Mouse (Mus musculus) megakaryocyte, adult 5-6 weeks (primary cell): Measurements from ENCODE around the gene Nsun2. TPM values are rescaled to one million over a fixed set of nuclear protein-coding genes. Genes with fewer than 3 reads are reported as not detected.
"Not testable (repeated sequence)": the region's sequence is repeated elsewhere in the genome, so short reads cannot be mapped to it uniquely, and the experiment has no call there.

Experiments used
- ATAC-seq: 2 replicates; pipeline ENCODE4 v1.8.0; 2016; ENCODE audit warnings: mild to moderate bottlenecking, inconsistent platforms; ENCODE audit not compliant: poor library complexity, severe bottlenecking
- total RNA-seq, 2 experiments: library from RNA; stranded (forward) in 1 of 2; stranded (reverse) in 1 of 2; fragments of 153-499, 151-499 nt in 1 of 2; fragments of 221-1000, 200-1000 nt in 1 of 2; gene quantifications; 2 replicates each; pipeline versions ENCODE4 v1.2.3 to v1.2.4; 2015 to 2017

The Nsun2 gene
- total RNA-seq, 2 experiments from 2014 or later: 32.6 to 61.7 TPM

DNA sequence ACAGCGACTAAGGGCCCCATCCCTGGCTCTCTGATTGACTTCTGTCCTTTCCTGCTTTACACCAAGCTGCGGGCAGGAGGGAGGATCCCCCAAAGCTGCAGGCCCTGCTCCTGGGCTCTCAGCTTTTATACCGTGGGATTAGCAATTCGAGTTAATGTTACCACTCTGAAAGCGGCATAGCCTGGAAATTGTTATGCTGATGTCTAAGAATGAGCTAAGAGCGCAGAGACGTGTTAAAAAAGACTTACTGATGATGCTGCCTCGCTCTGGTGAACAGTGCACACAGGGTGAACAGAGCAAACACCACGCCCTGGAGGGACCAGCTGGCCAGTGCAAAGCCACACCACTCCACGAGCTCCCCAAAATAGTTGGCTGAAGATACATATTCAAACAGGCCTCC lies 52.8 kb downstream of the Nsun2 start:
- ATAC-seq: no peak

DNA sequence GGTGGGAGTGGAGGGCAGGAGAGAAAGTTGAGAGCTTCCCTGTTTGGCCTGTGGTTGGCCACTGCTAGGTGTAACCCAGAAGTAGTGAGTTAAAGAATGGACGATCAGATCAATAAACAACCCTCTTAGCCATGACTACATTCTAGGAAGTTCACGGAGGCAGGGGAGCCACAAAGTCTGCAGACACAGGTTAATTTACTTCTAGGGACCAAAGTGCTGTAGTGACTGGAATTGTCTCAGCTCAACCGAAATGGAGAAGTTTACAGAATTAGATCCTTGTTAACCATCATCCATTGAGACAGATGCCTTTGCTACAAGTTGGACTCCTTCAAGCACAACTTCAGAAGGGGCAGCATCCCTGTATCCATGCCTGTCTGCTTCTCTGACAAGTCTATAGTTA lies 54.3 kb downstream of the Nsun2 start:
- no peak for ATAC-seq

DNA sequence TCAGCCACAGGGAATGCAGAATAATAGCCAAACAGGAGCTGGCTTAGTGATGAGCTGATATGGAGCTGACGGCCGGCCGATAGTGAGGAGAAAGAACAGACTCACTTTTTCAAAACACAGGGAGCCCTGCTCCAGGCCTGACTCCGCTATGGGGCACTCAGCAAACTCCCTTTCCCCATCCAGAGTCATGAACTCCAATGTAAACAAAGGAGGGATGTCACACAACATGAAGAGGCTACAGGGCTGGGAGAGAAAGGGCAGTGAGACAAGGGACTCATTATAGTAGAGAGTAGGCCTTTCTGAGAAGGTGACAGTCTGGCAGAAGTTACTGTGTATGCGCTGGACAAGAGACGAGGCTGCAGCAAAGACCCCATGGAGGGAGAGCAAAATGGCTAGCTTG lies 54.7 kb downstream of the Nsun2 start:
- no peak for ATAC-seq

DNA sequence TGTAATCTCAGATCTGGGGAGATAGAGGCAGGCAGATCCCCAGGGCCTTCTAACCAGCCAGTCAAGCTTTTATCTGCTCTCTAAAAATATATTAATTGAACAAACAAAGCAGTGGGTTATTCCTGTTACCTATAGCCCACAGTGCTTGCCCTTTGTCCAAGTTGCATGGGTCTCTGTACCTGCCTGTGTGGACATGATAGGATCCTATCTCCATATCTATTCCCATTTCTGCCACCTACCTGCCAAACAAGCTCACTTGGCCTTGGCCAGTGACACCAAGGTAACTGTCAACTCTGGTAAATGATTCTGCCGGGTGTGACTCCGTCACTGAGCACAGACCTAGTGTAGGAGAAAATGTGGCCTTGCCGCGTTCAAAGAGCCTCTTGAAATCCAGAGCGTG lies 57.8 kb downstream of the Nsun2 start:
- no peak for ATAC-seq

DNA sequence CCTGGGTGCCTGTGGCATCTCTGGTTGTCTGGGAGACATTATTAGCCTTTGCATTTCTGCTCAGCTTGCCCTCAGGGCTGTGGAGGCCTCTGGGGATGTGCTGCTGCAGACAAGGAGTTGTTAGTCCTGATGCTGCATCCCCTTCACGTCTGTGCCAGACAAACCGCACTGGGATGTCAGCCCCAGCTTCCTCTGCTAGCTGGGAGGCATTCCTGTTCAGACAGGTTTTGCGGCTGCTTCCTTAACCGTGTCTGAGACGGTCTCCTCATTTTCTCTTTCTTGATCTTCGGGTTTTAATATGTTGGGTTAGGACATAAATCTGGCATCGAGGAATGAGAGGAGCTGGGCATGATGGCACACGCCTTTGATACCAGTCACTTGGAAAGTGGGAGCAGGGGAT lies 58.7 kb downstream of the Nsun2 start:
- no peak for ATAC-seq

DNA sequence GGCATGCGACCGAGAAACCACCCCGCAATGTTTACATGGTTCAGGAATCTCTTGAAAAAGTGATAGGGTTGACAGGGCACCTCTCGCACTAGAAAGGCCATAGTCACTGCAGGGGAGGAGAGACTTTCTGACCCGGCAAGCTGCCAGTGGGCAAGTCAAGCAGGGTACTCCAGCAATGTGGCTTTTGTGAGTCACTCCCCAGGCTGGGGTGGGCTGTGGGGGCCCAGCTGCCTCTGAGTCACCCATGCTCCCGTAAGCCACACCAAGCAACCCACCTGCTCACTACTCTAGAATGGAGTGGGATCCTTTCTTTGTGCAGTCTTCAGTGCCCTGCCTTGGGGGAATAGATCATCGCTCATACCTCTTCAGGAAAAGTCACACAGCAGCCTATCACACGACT lies 59.9 kb downstream of the Nsun2 start:
- ATAC-seq: no peak

DNA sequence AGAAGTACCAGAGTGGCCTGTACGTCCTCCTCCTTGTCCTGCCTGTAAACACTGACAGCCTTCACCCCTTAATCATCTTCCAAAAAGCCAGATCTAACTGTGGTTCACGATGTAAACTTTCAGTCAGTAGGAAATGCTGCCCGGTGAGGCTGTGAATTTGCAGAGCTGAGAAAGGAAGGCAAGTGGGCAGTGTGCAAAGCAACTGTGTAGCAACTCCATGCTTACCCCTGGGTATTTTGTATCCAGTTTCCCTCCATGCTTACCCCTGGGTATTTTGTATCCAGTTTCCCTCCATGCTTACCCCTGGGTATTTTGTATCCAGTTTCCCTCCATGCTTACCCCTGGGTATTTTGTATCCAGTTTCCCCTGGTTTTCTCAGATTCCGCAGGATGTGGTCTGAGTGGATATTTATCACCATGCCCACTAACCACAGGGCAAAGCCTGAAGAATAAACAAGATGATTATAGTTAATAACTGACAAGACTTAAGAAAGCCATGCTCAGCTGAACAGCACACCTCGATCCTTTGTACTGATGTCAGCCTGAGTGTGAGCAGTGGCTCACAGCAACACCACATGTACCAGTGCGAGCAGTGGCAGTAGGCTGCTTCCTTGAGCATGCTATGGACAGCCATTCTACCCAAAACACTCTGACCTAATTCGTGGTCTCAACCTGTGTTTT lies 61.2 kb downstream of the Nsun2 start:
- ATAC-seq: no peak

DNA sequence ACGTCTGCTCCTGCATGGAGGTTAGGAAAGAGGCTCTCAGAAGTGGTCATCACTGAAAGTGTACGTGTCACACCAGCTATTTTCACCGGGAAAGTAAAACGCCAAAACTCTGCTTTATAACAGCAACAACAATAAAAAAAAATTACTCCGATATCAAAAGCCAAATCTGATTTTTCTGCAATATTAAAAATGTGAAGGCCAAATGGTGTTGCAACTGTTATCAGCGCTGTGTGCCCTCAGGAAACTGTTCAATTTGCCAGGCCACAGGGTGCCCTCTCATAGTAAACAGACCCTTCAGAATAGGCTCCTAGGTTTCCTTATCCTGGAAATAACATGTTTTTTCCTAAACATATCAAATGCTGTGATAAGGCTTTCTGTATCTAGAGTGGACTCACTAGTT lies 62.4 kb downstream of the Nsun2 start:
- no peak for ATAC-seq

DNA sequence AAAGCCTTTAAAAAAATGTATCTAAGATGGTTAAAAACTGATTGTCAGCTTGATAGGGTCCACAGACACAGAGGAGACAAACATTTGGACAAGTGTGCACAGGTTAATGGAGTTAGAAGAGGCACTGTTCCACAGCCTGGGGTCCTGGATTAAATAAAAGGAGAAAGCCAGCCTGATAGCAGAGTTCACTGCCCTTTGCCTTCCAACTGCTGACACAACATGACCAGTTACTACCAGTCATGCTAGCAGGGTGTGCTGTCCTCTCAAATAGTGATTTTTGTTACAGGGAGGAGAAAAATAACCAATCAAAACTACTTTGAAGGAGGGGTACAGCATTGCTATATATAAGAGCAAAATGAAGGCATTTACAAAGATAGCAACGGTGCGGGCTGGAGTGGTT lies 63.0 kb downstream of the Nsun2 start:
- no peak for ATAC-seq

DNA sequence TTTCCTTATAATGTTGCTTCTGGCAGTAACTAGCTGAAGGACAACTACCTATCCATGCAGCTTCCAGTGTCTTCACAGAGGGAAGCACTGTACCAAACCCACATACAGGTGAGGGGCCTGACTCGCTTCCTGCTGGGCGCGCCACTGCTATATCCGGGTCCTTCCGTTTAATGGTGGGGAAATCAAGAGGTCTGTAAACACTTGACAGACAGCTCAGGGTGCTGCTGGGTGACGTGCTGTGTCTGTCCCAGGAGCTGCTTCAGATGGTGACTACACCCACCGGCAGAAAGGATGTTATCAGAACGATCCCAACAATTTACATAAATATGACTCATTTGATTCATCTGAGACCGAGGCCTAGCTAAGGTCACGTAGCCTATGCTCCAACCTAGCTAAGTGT lies 65.3 kb downstream of the Nsun2 start:
- ATAC-seq: no peak

DNA sequence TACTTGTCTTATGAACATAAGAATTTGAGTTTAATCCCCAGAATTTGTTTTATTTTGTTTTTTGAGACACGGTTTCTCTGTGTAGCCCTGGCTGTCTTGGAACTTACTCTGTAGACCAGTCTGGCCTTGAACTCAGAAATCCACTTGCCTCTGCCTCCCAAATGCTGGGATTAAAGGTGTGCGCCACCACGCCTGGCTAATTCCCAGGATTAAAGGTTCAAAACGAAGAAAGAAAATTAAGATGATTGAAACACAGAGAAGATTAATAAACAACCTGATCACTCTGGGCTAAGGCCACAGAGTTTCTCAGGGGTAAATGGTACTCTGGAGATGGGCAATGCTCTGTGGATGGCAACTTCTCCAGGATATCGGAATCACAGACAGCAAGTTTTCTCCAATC lies 67.3 kb downstream of the Nsun2 start:
- ATAC-seq: not testable (repeated sequence)

DNA sequence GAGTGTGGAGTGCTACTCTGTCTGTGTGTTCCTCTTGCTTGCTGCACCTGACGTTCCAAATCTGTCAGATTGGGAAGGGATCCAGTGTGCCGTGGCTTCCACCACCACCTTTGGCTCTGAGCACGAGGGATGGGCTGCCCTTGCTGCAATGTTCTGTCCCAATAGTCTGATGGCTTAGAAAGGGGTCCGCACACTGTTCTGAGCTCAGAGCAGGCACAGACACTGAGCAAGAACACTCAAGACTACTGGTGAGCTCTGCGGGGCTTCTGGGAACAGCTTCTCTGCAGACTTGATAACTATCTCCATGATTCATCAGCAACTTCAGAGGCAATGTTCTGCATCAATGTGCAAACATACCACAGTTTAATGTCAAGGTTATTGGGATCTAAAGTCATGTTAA lies 67.8 kb downstream of the Nsun2 start:
- no peak for ATAC-seq

DNA sequence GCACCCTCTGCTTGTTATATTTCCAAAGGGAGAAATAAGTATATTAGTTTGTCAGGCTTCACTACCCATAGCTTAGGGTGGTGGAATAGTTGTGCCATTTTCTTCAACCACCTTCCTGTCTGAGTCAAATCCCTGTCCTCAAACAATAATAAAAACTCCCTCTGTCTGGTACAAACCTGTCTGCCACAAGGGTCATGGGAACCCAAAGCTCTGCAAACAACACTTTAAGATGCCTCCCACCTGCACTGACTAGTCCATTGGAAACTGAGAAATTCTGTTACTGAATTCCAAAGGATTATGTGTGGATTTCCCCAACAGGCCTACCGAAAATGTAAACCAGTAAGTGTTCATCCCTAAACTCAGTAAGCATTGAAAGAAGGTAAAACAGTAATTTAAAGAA lies 71.1 kb downstream of the Nsun2 start:
- no peak for ATAC-seq

DNA sequence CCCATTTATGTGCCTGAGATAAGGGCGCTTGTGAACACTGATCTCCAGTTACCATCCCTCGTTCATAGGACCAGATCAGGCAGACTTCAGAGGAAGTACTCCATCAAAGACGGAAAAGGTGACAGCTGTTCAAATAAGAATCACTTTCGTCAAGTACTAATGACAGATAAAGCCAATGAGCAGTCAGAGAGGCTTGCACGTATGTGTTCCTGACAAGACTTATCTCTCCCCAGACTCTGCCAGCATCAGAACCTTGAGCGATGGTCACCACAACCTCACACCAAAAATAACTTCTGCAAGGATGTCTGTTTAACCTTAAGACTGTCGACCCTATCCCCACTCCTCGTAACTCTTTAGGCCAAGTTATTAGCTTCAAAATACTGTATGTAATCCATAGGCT lies 75.2 kb downstream of the Nsun2 start:
- no peak for ATAC-seq

DNA sequence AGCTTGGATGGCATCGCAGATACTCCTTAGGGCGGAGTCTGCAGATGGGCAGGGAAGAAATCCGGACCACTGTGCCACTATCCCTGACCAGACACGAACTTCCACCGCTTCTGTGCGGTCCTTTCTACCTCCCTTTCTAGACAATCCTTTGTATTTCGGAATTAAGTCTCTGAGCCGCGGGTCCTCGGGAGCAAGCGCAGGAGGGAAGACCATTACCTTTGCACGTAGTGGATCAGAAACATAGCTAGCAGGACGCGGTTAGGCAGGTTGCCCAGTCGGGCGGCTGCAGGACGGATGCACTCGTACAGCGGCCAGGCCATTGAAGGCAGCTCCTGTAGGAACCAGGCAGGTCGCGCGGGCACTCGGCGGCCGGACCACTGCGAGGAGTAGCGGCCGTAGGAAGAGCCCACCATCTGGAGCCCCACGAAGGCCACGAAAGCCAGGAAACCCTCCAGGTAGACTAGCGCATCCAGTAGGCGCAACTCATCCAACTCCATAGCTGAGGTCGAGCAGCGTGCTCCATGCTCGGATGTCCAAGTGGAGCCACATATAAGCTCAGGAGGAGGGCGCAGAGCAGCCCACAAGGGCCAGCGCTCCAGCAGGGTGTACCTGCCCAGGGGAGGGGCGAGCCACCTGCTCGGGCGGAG lies 77.3 kb downstream of the Nsun2 start:
- peak; percentile 23 for ATAC-seq

DNA sequence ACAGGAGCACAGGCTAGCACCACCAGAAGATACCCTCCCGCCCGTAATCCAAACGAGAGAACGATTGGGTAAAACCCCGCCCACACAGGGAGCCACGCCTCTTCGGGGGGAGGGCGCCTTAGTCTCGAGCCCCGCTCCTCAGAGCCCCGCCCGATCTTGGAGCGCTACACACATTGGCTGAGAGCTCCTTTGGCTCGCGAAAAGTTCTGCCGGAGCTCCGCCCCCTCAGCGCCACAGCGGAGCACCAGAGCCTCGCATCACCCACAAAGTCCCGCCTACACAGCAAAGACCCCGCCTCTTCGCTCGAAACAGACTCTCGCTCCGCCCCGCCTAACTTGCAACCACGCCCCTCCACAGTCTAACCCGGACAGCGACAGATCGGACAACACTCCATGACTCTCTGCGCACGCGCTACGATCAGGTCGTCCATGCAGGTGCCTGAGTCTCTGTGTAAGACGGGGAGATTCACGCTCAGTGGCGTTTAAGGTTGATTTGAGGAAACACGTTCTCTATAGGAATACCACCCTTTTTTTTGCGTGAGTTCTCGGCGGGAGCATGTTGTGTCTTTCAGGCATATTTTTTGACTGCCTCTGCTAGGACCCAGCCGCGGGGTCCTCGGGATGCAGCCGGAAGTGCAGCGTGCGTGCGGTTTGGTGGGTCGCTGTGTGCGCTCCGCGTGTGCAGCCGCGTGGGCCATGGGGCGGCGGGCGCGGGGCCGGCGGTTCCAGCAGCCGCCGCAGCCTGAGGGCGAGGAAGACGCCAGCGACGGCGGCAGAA lies 78.0 kb downstream of the Nsun2 start, which contains the start of gene Srd5a1:
Gene Srd5a1, minus strand, starts transcription at position 45 of the 777 bp plus-strand sequence.
- ATAC-seq: peak; percentile 90

DNA sequence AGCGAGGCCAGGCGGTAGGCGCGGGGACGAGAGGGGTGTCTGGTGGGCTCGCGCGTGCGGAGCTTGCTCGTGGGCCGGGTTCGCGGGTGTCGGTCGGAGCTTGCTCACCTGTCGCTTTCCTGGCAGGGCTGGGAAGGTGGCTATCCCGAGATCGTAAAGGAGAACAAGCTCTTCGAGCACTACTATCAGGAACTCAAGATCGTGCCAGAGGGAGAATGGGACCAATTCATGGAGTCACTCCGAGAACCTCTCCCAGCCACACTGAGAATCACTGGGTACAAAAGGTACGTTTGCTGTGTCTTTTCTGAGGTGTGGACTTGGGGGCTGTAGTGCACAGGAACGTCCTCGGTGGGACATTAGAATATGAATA lies 78.6 kb downstream of the Nsun2 start:
- no peak for ATAC-seq

DNA sequence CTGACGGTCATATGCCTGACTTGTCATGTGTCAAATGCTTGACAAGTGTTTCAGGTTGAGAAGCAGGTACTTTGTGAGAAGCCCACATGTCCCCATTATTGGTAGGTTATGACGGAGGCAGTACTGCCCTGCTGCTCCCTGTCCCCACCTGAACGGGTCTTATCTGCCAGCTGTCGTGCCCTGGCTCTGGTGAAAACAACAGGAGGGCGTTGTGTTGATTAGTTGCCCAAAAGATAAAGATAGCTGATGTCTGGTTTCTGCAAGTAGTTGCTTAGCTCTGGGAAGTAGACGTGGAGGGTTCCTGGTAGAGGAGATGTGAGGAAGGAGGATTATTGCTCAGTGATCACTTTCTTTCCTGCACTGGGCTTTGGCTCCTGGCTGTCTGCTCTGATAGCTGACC lies 83.2 kb downstream of the Nsun2 start:
- no peak for ATAC-seq

DNA sequence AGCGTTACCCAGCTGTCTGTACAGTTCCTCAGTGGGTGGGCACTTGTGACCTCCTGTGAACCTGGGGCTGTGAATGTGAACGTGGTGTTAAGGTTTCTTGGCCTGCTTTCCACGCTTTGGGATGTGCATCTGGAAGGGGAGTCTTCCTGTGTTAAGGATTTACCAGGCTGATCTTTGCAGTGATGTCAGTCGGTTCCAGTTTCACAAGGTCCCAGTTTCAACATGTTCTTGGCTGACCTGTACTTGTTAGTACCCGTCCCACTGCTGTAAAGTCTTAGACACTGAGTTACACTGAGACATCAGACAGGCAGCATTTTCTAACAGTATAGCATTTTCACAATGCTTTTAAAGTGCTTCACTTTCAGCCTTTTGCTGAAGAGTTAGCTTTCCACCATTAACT lies 90.3 kb downstream of the Nsun2 start:
- no peak for ATAC-seq

DNA sequence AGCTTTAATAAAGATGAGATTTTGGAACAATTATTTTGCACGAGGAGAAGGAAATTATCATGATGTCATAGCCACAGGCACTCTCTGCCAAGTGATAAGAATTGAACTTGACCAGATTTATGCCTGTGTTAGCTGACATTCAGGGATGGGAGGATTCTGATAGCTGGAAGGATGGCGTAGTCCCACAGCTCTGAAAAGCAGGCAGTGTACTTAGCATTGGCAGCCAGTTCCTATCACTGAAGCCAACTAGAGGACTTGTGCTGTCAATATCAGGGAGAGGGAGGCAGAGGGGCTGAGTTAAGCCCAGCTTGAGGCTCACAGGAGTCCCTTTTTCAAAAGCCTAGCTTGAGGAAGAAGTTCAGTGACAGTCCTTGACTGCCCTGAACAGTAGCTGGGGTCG lies 91.0 kb downstream of the Nsun2 start:
- ATAC-seq: no peak

DNA sequence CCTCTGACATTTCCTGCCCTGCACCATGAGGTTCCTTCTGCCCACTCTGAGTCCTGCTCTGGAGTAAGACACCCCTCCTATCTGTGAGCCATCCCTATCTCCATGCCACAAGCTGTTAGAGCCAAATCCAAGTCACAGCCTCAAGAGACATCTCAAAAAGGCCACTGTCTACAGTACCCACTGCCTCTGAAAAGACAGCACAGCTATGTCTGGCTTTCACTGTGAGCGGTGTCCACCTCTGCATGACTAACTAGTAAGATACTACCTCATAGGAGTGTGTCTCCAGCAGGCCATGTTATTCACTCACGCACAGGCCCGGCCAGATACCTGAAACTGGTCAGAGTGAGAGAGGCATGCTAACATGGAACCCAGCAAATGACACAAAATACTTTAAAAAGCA lies 94.4 kb downstream of the Nsun2 start:
- no peak for ATAC-seq

DNA sequence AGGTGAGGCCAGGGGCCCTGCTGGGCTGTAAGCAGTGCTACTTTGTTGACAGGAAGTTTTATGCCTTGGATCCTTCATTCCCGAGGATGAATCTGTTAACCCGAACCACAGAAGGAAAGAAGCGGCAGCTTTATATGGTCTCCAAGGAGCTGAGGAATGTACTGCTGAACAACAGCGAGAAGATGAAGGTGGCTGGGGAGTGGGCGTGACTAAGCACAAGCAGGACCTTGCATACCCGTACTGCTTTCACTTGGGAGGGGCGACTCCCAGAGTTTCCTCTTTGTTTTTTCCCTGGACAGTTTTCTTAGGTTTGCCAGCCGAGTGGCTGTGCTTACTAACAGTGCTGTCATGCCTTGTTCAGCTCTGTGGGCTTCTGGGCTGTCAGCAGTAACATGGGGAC lies 97.0 kb downstream of the Nsun2 start:
- ATAC-seq: no peak
